Mouse (Mus musculus) embryonic fibroblast, embryonic 13.5 days (primary cell): ENCODE measurements around the gene Lmtk2.

ENCODE experiments used
- CTCF ChIP-seq: IDR thresholded peaks from 2 replicates; pipeline ENCODE4 v1.5.1; 2011; ENCODE audit warnings: mild to moderate bottlenecking, control low read depth, low read length, moderate library complexity, borderline replicate concordance; ENCODE audit not compliant: insufficient read depth
- POLR2A ChIP-seq: IDR thresholded peaks from 2 replicates; pipeline ENCODE4 v1.6.1; 2011; ENCODE audit warnings: low read depth, mild to moderate bottlenecking, control low read depth, low read length, moderate library complexity

- no peak for TF ChIP-seq CTCF
- no peak for TF ChIP-seq POLR2A
These were observed 18.0 kb downstream of the Lmtk2 start for GRCm38 (mm10) chr5:144118271-144118670.
